Mouse (Mus musculus) midbrain, embryonic 10.5 days (tissue): ENCODE measurements at regions not wholly inside any gene's neighbourhood (a gene's known extent, or its start where the extent isn't known, plus 50 kb on each side); places are given as distances from the start of the nearest gene placed in this dataset.
A peak's percentile ranks its signal among the peaks of the same experiment; 100 is the strongest.
"Not testable (repeated sequence)": the region's sequence is repeated elsewhere in the genome, so short reads cannot be mapped to it uniquely, and the experiment has no call there.

Source experiments
- DNase-seq: peaks from one replicate; pipeline ENCODE4 v3.0.0-alpha.2; 2017; ENCODE audit warnings: low spot score
- H3K27ac ChIP-seq: fragments of 300-500 bp; sonication (generic); replicated peaks from 2 replicates; pipeline ENCODE4 v1.5.1; 2016; ENCODE audit warnings: mild to moderate bottlenecking
- H3K27me3 ChIP-seq: fragments of 300-500 bp; sonication (generic); 2 replicates; pipeline ENCODE4 v1.6.1; 2016; ENCODE audit warnings: low read depth, mild to moderate bottlenecking; ENCODE audit not compliant: poor library complexity, severe bottlenecking
- H3K36me3 ChIP-seq: fragments of 300-500 bp; sonication (generic); 2 replicates; pipeline ENCODE4 v1.6.1; 2016; ENCODE audit warnings: mild to moderate bottlenecking, moderate library complexity
- H3K4me1 ChIP-seq: fragments of 300-500 bp; sonication (generic); 2 replicates; pipeline ENCODE4 v1.6.1; 2016
- H3K4me3 ChIP-seq: fragments of 300-500 bp; sonication (generic); 2 replicates; pipeline ENCODE4 v1.5.1; 2016; ENCODE audit warnings: mild to moderate bottlenecking, moderate library complexity
- H3K9me3 ChIP-seq: fragments of 300-500 bp; sonication (generic); replicated peaks from 2 replicates; pipeline ENCODE4 v1.6.1; 2016; ENCODE audit warnings: mild to moderate bottlenecking
- WGBS: fragments of 180-500 bp; shearing (Covaris S2); methylation state at CpG from one replicate; pipeline ENCODE4 v1.1.7; 2016; 5-methylcytosine and 5-hydroxymethylcytosine counted together

DNA sequence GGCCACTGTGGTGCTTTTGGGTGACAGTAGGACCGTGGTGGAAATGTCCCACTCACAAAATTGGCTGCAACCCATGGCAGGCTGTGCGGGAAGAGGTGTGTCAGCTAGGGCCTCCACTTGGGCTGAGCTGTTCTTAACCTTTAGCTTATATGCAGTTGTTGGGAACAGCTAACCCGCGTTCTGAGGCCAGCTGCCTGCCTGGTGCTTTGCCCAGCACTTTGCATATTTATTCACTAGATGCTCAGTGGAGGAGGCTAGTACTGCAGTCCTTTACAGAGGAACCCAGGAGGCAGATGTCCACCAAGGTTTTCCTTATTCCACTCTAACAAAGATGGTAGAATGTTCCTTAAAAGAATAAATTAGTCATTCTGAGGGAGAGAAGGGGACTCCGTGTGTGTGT, 101.3 kb downstream of the Sox2 start:
- peaks cover 16% of the 10 kb centered on the region for H3K4me1 ChIP-seq
- H3K4me3 ChIP-seq, result no peak overlapping the region
- DNase-seq, result no peak
- H3K36me3 ChIP-seq, result no peaks in the 10 kb centered on the region
- no peaks in the 10 kb centered on the region for H3K27me3 ChIP-seq
- no peaks in the 10 kb centered on the region for H3K9me3 ChIP-seq
- WGBS, result 77% methylated on average over 5 of the region's 5 CpGs
- H3K27ac ChIP-seq, result 0 out of 2 replicates have a peak overlapping the region, but pooled peaks have one; percentile 7

GRCm38 (mm10) chr3:34753557-34753956, 103.4 kb downstream of the Sox2 start:
- H3K27ac ChIP-seq, result no peak overlapping the region
- DNase-seq, result no peak
- no peaks in the 10 kb centered on the region for H3K36me3 ChIP-seq
- WGBS, result 73% methylated on average over 8 of the region's 8 CpGs
- H3K4me1 ChIP-seq, result peaks cover 18% of the 10 kb centered on the region
- no peaks in the 10 kb centered on the region for H3K9me3 ChIP-seq
- H3K27me3 ChIP-seq, result no peaks in the 10 kb centered on the region
- H3K4me3 ChIP-seq, result no peak overlapping the region

DNA sequence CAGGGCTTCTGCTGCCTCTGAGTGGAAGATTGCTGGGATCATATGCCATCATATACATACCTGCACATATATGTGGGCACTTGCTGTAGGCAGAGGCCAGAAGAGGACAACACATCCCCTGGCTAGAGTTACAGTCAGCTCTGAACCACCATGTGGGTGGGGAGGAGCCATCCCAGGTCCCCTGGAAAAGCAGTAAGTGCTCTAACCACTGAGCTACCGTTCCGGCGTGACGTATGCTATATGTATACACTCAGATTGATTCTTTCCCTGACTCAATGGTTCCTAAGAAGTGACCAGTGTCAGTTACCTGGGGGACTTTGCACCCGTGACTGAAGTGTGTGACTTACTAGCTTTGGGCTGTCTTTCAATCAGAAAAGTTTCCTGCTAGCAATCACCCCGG, 104.6 kb downstream of the Sox2 start:
- WGBS, result 95% methylated on average over 6 of the region's 6 CpGs
- DNase-seq, result no peak
- Histone ChIP-seq H3K9me3 (no peaks in the 10 kb centered on the region), H3K4me3 (no peak overlapping the region), H3K4me1 (peaks cover 16% of the 10 kb centered on the region), H3K27me3 (no peaks in the 10 kb centered on the region), H3K36me3 (no peaks in the 10 kb centered on the region), H3K27ac (no peak overlapping the region)

DNA sequence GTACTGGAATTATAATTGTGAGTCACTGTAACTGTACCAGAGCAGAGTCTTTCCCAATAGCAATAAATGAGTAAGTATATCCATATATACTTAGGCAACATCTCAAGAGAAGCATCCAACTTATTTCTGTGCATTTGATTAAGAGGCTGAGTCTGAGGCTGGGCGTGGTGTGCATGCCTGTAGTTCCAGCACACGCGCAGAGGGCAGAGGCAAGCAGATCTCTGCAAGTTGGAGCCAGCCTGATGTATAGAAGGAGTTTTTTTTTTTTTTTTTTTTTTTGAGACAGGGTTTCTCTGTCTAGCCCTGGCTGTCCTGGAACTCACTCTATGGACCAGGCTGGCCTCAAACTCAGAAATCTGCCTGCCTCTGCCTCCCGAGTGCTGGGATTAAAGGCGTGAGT, 105.1 kb downstream of the Sox2 start:
- not testable (repeated sequence) for H3K4me3 ChIP-seq, H3K27me3 ChIP-seq, H3K36me3 ChIP-seq, DNase-seq, H3K9me3 ChIP-seq, H3K27ac ChIP-seq
- 98% methylated on average over 5 of the region's 5 CpGs for WGBS
- H3K4me1 ChIP-seq, result peaks cover 13% of the 10 kb centered on the region; the same call in 1 of the 2 replicates

- H3K27me3 ChIP-seq, result no peaks in the 10 kb centered on the region
- 33% methylated on average over 7 of the region's 7 CpGs for WGBS
- no peaks in the 10 kb centered on the region for H3K36me3 ChIP-seq
- no peak for DNase-seq
- no peak overlapping the region for H3K4me3 ChIP-seq
- H3K4me1 ChIP-seq, result peaks cover 9% of the 10 kb centered on the region; the same call in 1 of the 2 replicates
- no peak overlapping the region for H3K27ac ChIP-seq
- H3K9me3 ChIP-seq, result peaks cover 3% of the 10 kb centered on the region; the same call in 1 of the 2 replicates
Measured at GRCm38 (mm10) chr3:34756632-34757031, 106.4 kb downstream of the Sox2 start.

- no peak for DNase-seq
- H3K9me3 ChIP-seq, result peaks cover 3% of the 10 kb centered on the region; the same call in 1 of the 2 replicates
- H3K4me3 ChIP-seq, result no peak overlapping the region
- no peak overlapping the region for H3K27ac ChIP-seq
- WGBS, result 78% methylated on average over 6 of the region's 6 CpGs
- no peaks in the 10 kb centered on the region for H3K36me3 ChIP-seq
- no peaks in the 10 kb centered on the region for H3K27me3 ChIP-seq
- 0 out of 2 replicates have a peak, but pooled peaks cover 4% of the 10 kb centered on the region for H3K4me1 ChIP-seq
Measured at GRCm38 (mm10) chr3:34757130-34757529, 106.9 kb downstream of the Sox2 start.

GRCm38 (mm10) chr3:34757813-34758510, 107.8 kb downstream of the Sox2 start:
- Histone ChIP-seq H3K9me3 (peaks cover 3% of the 10 kb centered on the region; the same call in 1 of the 2 replicates), H3K27me3 (no peaks in the 10 kb centered on the region), H3K4me1 (0 out of 2 replicates have a peak, but pooled peaks cover 3% of the 10 kb centered on the region), H3K4me3 (no peak overlapping the region), H3K36me3 (no peaks in the 10 kb centered on the region), H3K27ac (no peak overlapping the region)
- 49% methylated on average over 13 of the region's 13 CpGs for WGBS
- DNase-seq, result no peak

GRCm38 (mm10) chr3:34759942-34760640, 109.9 kb downstream of the Sox2 start:
- Histone ChIP-seq H3K4me1 (0 out of 2 replicates have a peak, but pooled peaks cover 5% of the 10 kb centered on the region), H3K27ac (0 out of 2 replicates have a peak overlapping the region, but pooled peaks have one; percentile 17), H3K4me3 (no peak overlapping the region), H3K27me3 (no peaks in the 10 kb centered on the region), H3K9me3 (peaks cover 3% of the 10 kb centered on the region; the same call in 1 of the 2 replicates), H3K36me3 (no peaks in the 10 kb centered on the region)
- DNase-seq, result no peak
- 75% methylated on average over 19 of the region's 19 CpGs for WGBS

GRCm38 (mm10) chr3:34761162-34761769, 111.1 kb downstream of the Sox2 start:
- 74% methylated on average over 7 of the region's 7 CpGs for WGBS
- H3K27me3 ChIP-seq, result no peaks in the 10 kb centered on the region
- no peak overlapping the region for H3K27ac ChIP-seq
- H3K4me3 ChIP-seq, result no peak overlapping the region
- H3K36me3 ChIP-seq, result no peaks in the 10 kb centered on the region
- 0 out of 2 replicates have a peak, but pooled peaks cover 5% of the 10 kb centered on the region for H3K4me1 ChIP-seq
- peaks cover 3% of the 10 kb centered on the region; the same call in 1 of the 2 replicates for H3K9me3 ChIP-seq
- no peak for DNase-seq

DNA sequence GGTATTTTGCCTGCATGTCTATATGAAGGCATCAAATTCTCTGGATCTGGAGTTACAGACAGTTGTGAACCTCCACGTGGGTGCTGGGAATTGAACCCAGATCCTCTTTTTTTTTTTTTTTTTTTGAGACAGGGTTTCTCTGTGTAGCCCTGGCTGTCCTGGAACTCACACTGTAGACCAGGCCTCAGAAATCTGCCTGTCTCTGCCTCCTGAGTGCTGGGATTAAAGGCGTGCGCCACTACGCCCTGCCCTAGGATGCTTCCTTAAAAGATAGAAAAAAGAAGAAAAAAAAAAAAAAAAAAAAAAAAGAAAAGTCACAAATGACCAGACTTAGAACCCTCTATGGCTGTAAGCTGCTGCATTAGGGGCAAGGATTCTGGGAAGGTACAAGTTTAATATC, 111.6 kb downstream of the Sox2 start:
- WGBS, result 86% methylated on average over 4 of the region's 4 CpGs
- Histone ChIP-seq H3K36me3 (no peaks in the 10 kb centered on the region), H3K9me3 (peaks cover 3% of the 10 kb centered on the region; the same call in 1 of the 2 replicates), H3K4me1 (0 out of 2 replicates have a peak, but pooled peaks cover 5% of the 10 kb centered on the region), H3K4me3 (no peak overlapping the region), H3K27ac (no peak overlapping the region), H3K27me3 (no peaks in the 10 kb centered on the region)
- DNase-seq, result no peak

DNA sequence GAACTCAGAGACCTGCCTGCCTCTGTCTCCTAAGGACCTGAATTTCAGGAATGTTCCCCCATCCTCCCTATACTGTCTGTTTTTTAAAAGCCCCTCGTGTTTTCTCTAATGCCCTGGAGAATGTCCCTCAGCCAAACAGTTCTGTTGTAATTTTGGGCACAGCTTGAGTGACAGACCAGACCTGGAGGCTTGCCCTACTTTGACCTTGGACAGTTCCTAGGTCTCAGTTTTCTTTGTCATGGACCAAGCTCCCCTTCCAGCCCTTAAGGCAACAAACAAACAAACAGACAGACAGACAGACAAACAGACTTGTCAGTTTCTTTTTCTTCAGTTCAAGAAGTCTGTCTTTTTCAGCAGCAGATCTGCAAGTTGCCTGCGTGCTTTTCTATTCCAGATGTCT, 114.4 kb downstream of the Sox2 start:
- Histone ChIP-seq H3K27me3 (no peaks in the 10 kb centered on the region), H3K9me3 (peaks cover 3% of the 10 kb centered on the region; the same call in 1 of the 2 replicates), H3K4me3 (no peak overlapping the region), H3K27ac (no peak overlapping the region), H3K36me3 (no peaks in the 10 kb centered on the region), H3K4me1 (peaks cover 4% of the 10 kb centered on the region)
- 78% methylated on average over 2 of the region's 2 CpGs for WGBS
- no peak for DNase-seq

- 83% methylated on average over 6 of the region's 6 CpGs for WGBS
- no peak overlapping the region for H3K27ac ChIP-seq
- H3K36me3 ChIP-seq, result no peaks in the 10 kb centered on the region
- H3K4me1 ChIP-seq, result peaks cover 8% of the 10 kb centered on the region
- H3K4me3 ChIP-seq, result no peak overlapping the region
- DNase-seq, result no peak
- no peaks in the 10 kb centered on the region for H3K9me3 ChIP-seq
- no peaks in the 10 kb centered on the region for H3K27me3 ChIP-seq
Measured at GRCm38 (mm10) chr3:34765151-34765550, 114.9 kb downstream of the Sox2 start.
